Mouse (Mus musculus): ENCODE measurements around the gene Gpat2.

Gene Gpat2

GRCm38 (mm10) chr2:127437697-127438096 is 12.7 kb downstream of the Gpat2 start:
- DNase-seq (ENCODE audit: extremely low read depth, low read depth, low spot score) = no peak

- peak; percentile 42 for DNase-seq (ENCODE audit: extremely low read depth, low read depth, low spot score)
These were observed 19.2 kb downstream of the Gpat2 start, which contains the start of gene Fahd2a for GRCm38 (mm10) chr2:127444055-127444789. TSS of gene Fahd2a (minus strand) at chr2:127444565.

- no peak for DNase-seq (ENCODE audit: extremely low read depth, low read depth, low spot score)
These were observed 21.8 kb downstream of the Gpat2 start for GRCm38 (mm10) chr2:127446847-127447246.

GRCm38 (mm10) chr2:127449691-127450090 is 24.7 kb downstream of the Gpat2 start:
- DNase-seq (ENCODE audit: extremely low read depth, low read depth, low spot score) = no peak

- DNase-seq (ENCODE audit: extremely low read depth, low read depth, low spot score) = no peak
These were observed 26.7 kb downstream of the Gpat2 start for GRCm38 (mm10) chr2:127451748-127452147.

- no peak for DNase-seq (ENCODE audit: extremely low read depth, low read depth, low spot score)
These were observed 28.1 kb downstream of the Gpat2 start for GRCm38 (mm10) chr2:127453141-127453540.

- DNase-seq (ENCODE audit: extremely low read depth, low read depth, low spot score) = no peak
These were observed 28.8 kb downstream of the Gpat2 start for GRCm38 (mm10) chr2:127453764-127454163.

- no peak for DNase-seq (ENCODE audit: extremely low read depth, low read depth, low spot score)
These were observed 34.3 kb downstream of the Gpat2 start for GRCm38 (mm10) chr2:127459341-127459740.

- no peak for DNase-seq (ENCODE audit: extremely low read depth, low read depth, low spot score)
These were observed 36.4 kb downstream of the Gpat2 start for GRCm38 (mm10) chr2:127461351-127461750.

- DNase-seq (ENCODE audit: extremely low read depth, low read depth, low spot score) = no peak
These were observed 37.3 kb downstream of the Gpat2 start for GRCm38 (mm10) chr2:127462314-127462713.

- DNase-seq (ENCODE audit: extremely low read depth, low read depth, low spot score) = no peak
These were observed 45.2 kb downstream of the Gpat2 start for GRCm38 (mm10) chr2:127470183-127470582.

- DNase-seq (ENCODE audit: extremely low read depth, low read depth, low spot score) = no peak
These were observed 45.7 kb downstream of the Gpat2 start for GRCm38 (mm10) chr2:127470661-127471060.

- DNase-seq (ENCODE audit: extremely low read depth, low read depth, low spot score) = no peak
These were observed 46.3 kb downstream of the Gpat2 start for GRCm38 (mm10) chr2:127471281-127471680.

GRCm38 (mm10) chr2:127472279-127472678 is 47.3 kb downstream of the Gpat2 start:
- no peak for DNase-seq (ENCODE audit: extremely low read depth, low read depth, low spot score)

- no peak for DNase-seq (ENCODE audit: extremely low read depth, low read depth, low spot score)
These were observed 54.2 kb downstream of the Gpat2 start for GRCm38 (mm10) chr2:127479210-127479609.

- peak; percentile 68 for DNase-seq (ENCODE audit: extremely low read depth, low read depth, low spot score)
These were observed 54.8 kb downstream of the Gpat2 start for GRCm38 (mm10) chr2:127479763-127480162.

- DNase-seq (ENCODE audit: extremely low read depth, low read depth, low spot score) = no peak
These were observed 57.0 kb downstream of the Gpat2 start for GRCm38 (mm10) chr2:127481841-127482532.

- no peak for DNase-seq (ENCODE audit: extremely low read depth, low read depth, low spot score)
These were observed 57.5 kb downstream of the Gpat2 start for GRCm38 (mm10) chr2:127482533-127482911.

- DNase-seq (ENCODE audit: extremely low read depth, low read depth, low spot score) = no peak
These were observed 58.0 kb downstream of the Gpat2 start for GRCm38 (mm10) chr2:127483001-127483400.

GRCm38 (mm10) chr2:127484476-127485170 is 59.6 kb downstream of the Gpat2 start:
- no peak for DNase-seq (ENCODE audit: extremely low read depth, low read depth, low spot score)

All from fat pad, adult 2 months (tissue).